Mouse (Mus musculus): ENCODE data around the gene Prdm13.
A peak's percentile ranks its signal among the peaks of the same experiment; 100 is the strongest.

Prdm13 gene

DNA sequence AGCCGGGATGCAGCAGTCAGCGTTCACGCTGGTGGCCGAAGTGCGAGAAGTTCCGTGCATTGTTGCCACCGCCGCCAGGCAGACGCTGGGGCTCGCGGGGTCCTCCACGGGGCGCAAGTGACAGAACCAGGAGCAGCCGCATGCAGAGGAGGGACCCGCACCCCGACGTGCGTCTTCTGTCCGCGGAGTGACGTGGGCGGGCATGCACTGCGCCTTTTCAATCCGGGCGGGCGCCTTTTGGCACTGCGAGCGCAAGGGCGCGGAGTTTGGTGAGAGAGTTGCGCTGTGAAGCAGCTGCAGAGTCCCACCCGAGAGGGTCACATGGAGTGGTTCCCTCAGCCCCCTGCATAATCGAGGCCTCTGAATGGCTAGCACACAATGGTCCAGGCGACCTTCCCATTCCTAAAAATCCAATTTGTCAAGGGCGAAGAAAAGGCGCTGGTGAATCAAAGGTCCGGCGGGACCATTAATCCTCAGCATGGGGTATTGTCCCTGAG lies at the start of gene Prdm13:
Prdm13 (minus strand) TSS at position 369 of the 497 bp plus-strand sequence.
- no peak for DNase-seq (ENCODE audit: low spot score)

GRCm38 (mm10) chr4:21727615-21728165 lies 41.9 kb upstream of the Prdm13 start, which contains the start of gene Ccnc:
Gene Ccnc (plus strand): TSS chr4:21727701.
- DNase-seq (ENCODE audit: low spot score), result peak; percentile 62

DNA sequence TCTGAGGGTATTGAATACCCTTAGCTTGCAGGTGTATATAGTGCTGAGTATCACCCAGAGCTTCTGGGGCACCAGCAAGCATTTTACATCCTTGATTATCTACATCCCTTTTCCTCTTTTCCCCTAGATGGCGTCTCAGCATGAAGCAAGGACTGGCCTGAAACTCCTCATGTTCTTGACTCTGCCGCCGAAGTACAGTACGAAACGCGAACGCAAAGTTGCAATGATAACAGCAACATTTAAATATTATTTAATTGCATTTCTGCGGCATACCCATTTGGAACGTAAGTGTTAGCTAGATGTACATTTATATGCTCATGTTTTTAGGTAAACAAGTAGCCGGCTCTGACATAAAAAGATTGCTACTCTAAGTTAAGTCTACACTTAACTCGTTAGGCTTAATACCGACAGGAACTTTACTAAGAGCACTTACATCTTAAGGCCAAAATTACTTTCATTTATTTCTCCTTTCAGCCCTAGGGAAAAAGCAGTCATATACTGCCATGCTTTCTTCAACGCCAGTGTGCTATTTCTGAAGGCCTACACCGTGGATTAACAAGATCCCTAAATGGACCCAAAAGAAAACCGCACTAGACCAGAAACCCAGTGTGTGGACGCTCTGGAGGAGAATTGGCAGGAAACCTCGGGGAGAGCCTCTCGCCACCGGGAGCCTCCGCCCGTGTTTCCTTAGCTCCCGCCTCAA lies 41.3 kb upstream of the Prdm13 start:
- no peak for DNase-seq (ENCODE audit: low spot score)

- no peak for DNase-seq (ENCODE audit: low spot score)
Observed at GRCm38 (mm10) chr4:21722752-21723334, 37.1 kb upstream of the Prdm13 start.

DNA sequence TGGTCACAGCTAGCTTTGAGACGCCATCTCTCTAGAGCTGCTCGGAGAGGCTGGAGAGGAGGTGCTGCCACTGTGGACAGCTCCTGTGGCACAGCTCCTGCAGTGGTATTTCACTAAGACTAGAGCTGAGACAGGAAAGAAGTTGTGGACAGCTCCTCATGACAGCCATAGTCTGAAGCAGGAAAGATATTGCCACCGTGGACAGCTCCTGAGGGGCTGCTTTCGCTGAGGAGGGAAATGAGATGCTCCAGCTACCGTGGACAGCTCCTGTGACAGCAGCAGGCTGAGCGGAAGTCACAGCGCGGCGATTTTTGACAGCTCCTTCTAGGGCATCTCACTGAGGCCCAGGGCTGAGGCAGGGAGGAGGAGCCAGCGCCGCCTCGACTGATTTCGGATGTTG lies 26.4 kb upstream of the Prdm13 start:
- DNase-seq (ENCODE audit: low spot score), result peak; percentile 48

GRCm38 (mm10) chr4:21705046-21705445 lies 19.3 kb upstream of the Prdm13 start:
- DNase-seq (ENCODE audit: low spot score), result no peak

DNA sequence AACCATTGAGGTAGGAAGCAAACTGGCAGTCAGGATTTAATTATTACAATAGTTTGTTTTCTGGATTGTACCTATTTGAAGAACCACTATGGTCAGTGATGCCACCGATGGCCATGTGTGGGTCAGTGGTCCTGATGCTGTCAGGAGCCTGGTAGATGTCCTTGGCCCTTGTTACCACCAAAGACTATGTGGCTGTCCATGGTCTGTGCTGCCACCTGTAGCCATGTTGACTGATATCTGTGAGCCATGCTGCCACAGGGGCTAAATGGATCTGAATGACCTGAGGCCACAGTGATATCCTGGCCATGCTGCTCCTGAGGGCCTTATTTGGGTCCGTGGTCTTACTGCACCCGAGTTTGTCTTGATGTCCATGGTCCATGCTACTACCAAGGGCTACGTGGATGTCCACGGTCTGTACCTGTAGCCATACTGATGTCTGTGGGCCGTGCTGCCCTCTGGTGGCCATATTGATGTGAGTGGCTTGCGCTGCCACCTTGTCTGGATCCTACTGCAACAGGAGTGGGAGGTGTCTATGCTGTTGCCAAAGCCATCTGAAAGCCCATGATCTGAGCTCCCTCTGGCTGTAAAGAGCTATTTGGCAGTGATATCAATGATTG lies 10.0 kb upstream of the Prdm13 start:
- no peak for DNase-seq (ENCODE audit: low spot score)

DNA sequence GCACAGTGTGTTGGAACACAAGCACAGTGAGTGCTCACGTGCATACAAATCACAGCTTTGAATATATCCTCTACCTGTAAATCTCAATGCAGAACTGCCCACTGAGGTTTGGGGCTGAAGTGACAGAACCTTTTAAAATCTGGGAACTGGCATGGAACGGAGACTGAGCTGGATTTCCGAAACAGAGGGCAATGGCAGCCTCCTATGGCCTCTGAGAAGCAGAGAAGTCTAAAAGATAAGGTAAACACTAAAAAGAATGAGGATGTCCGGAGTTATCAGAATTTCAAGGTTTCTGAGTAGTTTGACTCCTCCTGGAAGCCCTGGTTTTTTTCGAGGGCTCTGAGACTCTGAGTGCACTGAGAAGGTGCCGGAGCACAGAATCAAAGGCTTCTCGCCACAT lies 4.5 kb upstream of the Prdm13 start:
- DNase-seq (ENCODE audit: low spot score), result no peak

GRCm38 (mm10) chr4:21689492-21689941 lies 3.8 kb upstream of the Prdm13 start:
- no peak for DNase-seq (ENCODE audit: low spot score)

- no peak for DNase-seq (ENCODE audit: low spot score)
Observed at GRCm38 (mm10) chr4:21688703-21689200, 3.0 kb upstream of the Prdm13 start.

DNA sequence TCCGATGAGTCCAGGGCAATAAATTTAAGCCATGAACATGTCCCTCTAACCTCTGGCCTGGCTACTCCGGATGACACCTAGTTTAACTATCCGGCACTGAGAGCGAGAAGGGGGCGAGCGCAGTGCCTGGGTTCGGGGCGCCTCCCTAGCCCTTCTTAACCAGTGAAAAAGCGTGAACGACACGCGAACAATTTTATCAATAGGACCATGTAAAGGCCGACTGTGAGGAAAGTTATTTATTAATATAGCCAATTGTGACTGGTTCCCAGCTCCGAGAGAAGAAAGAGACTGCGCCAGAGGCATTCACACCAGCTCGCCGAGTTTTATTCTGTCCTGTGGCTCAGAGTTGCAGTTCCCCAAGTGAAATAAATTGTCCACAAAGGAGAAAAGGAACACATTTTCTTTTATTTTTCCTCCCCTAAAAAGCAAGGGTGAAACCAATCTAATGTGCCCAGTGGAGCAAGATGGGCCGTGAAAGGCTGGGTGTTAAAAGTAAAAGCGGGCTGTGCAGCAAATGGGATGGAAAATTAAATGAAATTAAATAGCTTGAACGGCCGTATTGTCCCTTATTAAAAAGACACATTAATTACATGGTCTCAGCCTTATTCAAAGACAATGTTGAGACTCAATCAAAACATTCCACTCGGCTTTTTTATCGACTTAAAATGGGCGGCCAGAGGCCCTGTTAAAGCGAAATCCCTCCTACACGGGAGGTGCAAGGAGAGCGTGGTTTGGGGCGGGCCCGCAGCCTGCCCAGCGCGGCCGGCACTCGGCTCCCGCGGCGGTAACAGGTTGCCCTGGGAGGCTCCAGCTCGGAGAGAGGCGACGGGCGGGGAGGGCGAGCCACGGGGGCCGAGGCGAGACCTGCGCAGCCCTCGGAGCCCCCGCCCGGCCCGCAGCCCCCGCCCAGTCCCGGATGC lies 2.3 kb upstream of the Prdm13 start:
- no peak for DNase-seq (ENCODE audit: low spot score)

- DNase-seq (ENCODE audit: low spot score), result no peak
Observed at GRCm38 (mm10) chr4:21686934-21687333, 1.2 kb upstream of the Prdm13 start.

- no peak for DNase-seq (ENCODE audit: low spot score)
Observed at GRCm38 (mm10) chr4:21686416-21686815, 653 bp upstream of the Prdm13 start.

- DNase-seq (ENCODE audit: low spot score), result no peak
Observed at GRCm38 (mm10) chr4:21684341-21684970, 1.3 kb downstream of the Prdm13 start.

DNA sequence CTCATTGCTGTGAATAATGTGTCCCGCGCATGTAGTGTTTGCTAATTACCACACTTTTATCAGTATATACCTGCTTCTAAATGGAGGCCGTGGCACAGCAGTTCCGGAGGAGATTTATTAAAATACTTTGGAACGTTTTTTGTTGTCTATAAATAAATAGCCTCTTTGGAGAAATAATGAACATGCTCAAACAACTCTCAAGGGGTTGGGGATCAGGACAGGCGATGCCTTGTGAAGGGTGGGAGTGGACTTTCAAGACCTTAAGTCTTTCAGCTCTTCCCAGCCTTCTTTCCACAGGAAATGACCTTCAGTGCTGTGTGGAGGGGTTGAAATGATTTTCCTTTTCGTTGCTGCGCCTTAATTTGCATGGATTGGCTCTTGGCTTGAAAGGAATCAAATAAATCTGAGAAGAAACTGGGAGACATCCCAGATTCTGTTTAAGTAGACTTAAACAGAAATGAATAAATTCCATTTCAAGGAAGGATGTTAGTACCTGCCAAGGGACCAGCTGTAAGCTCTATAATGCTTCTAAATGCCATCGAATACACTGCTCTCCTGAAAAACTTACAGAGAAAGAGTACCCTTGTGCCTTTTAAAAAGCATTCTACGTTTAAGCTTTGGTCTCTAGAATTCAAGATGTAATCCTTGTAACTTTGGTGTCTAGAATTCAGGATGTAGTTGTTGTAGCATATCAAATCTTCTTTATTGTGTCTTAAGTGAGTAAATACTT lies 3.2 kb downstream of the Prdm13 start:
- DNase-seq (ENCODE audit: low spot score), result no peak

GRCm38 (mm10) chr4:21680971-21681370 lies 4.8 kb downstream of the Prdm13 start:
- DNase-seq (ENCODE audit: low spot score), result no peak

- no peak for DNase-seq (ENCODE audit: low spot score)
Observed at GRCm38 (mm10) chr4:21679624-21680480, 5.9 kb downstream of the Prdm13 start.

- DNase-seq (ENCODE audit: low spot score), result no peak
Observed at GRCm38 (mm10) chr4:21678975-21679623, 6.7 kb downstream of the Prdm13 start.
